Mouse (Mus musculus): ENCODE measurements at regions not wholly inside any gene's neighbourhood (a gene's known extent, or its start where the extent isn't known, plus 50 kb on each side); places are given as distances from the start of the nearest gene placed in this dataset.

- DNase-seq (ENCODE audit: low spot score) (no peak), ATAC-seq (no peak)
- Histone ChIP-seq H3K9ac (replicated peaks; ENCODE audit: low read depth) (no peak overlapping the region), H3K4me2 (replicated peaks; ENCODE audit: low read depth, low read length) (no peak overlapping the region), H3K27me3 (replicated peaks; ENCODE audit: insufficient read depth, low read length) (no peaks in the 10 kb centered on the region), H3K36me3 (ENCODE audit: insufficient read depth, low read length) (no peaks in the 10 kb centered on the region), H3K4me1 (ENCODE audit: insufficient read depth, low read depth, low read length) (no peaks in the 10 kb centered on the region), H3K27ac (ENCODE audit: low read length) (no peak overlapping the region), H3K4me3 (ENCODE audit: low read depth, low read length) (no peak overlapping the region), H3K9me3 (ENCODE audit: low read length) (no peaks in the 10 kb centered on the region)
- WGBS: 88% methylated on average over 3 of the region's 3 CpGs
- no peak for TF ChIP-seq CTCF (IDR thresholded peaks at IDR 0.05)
- TF ChIP-seq EP300 (IDR thresholded peaks at IDR 0.05): no peak
These were observed 50.1 kb upstream of the Mpp6 start for GRCm38 (mm10) chr6:50059917-50060316.
